Mouse (Mus musculus): Measurements from ENCODE around the gene Rab22a.
"Not testable (repeated sequence)": the region's sequence is repeated elsewhere in the genome, so short reads cannot be mapped to it uniquely, and the experiment has no call there.

Gene Rab22a

GRCm38 (mm10) chr2:173672328-173672896, 12.9 kb downstream of the Rab22a start:
- no peak for DNase-seq (ENCODE audit: low spot score)

GRCm38 (mm10) chr2:173673469-173673868, 13.9 kb downstream of the Rab22a start:
- DNase-seq (ENCODE audit: low spot score): no peak

- DNase-seq (ENCODE audit: low spot score): no peak
Observed at GRCm38 (mm10) chr2:173678593-173678992, 19.0 kb downstream of the Rab22a start.

- no peak for DNase-seq (ENCODE audit: low spot score)
Observed at GRCm38 (mm10) chr2:173679217-173679616, 19.7 kb downstream of the Rab22a start.

GRCm38 (mm10) chr2:173680153-173680552, 20.6 kb downstream of the Rab22a start:
- DNase-seq (ENCODE audit: low spot score): no peak

- DNase-seq (ENCODE audit: low spot score): peak; percentile 14
Observed at GRCm38 (mm10) chr2:173682773-173683172, 23.2 kb downstream of the Rab22a start.

- no peak for DNase-seq (ENCODE audit: low spot score)
Observed at GRCm38 (mm10) chr2:173685781-173686361, 26.3 kb downstream of the Rab22a start.

GRCm38 (mm10) chr2:173687363-173687762, 27.8 kb downstream of the Rab22a start:
- no peak for DNase-seq (ENCODE audit: low spot score)

GRCm38 (mm10) chr2:173689835-173690234, 30.3 kb downstream of the Rab22a start:
- DNase-seq (ENCODE audit: low spot score): no peak

GRCm38 (mm10) chr2:173691748-173692147, 32.2 kb downstream of the Rab22a start:
- DNase-seq (ENCODE audit: low spot score): no peak

GRCm38 (mm10) chr2:173692693-173693092, 33.1 kb downstream of the Rab22a start:
- no peak for DNase-seq (ENCODE audit: low spot score)

- DNase-seq (ENCODE audit: low spot score): no peak
Observed at GRCm38 (mm10) chr2:173698850-173699249, 39.3 kb downstream of the Rab22a start.

- no peak for DNase-seq (ENCODE audit: low spot score)
Observed at GRCm38 (mm10) chr2:173702096-173702866, 42.7 kb downstream of the Rab22a start.

GRCm38 (mm10) chr2:173702867-173703237, 43.3 kb downstream of the Rab22a start:
- DNase-seq (ENCODE audit: low spot score): no peak

- DNase-seq (ENCODE audit: low spot score): no peak
Observed at GRCm38 (mm10) chr2:173705827-173706551, 46.4 kb downstream of the Rab22a start.

- not testable (repeated sequence) for DNase-seq (ENCODE audit: low spot score)
Observed at GRCm38 (mm10) chr2:173707626-173708025, 48.1 kb downstream of the Rab22a start.

- DNase-seq (ENCODE audit: low spot score): no peak
Observed at GRCm38 (mm10) chr2:173710193-173710592, 50.6 kb downstream of the Rab22a start.

GRCm38 (mm10) chr2:173712656-173713055, 53.1 kb downstream of the Rab22a start:
- DNase-seq (ENCODE audit: low spot score): no peak

GRCm38 (mm10) chr2:173713241-173713640, 53.7 kb downstream of the Rab22a start:
- DNase-seq (ENCODE audit: low spot score): no peak

GRCm38 (mm10) chr2:173714620-173715218, 55.2 kb downstream of the Rab22a start:
- DNase-seq (ENCODE audit: low spot score): no peak

GRCm38 (mm10) chr2:173716966-173717365, 57.4 kb downstream of the Rab22a start:
- no peak for DNase-seq (ENCODE audit: low spot score)

GRCm38 (mm10) chr2:173719115-173719514, 59.6 kb downstream of the Rab22a start, which contains the start of gene 1700010B08Rik:
TSS of gene 1700010B08Rik (plus strand) at chr2:173719415.
- not testable (repeated sequence) for DNase-seq (ENCODE audit: low spot score)

Data from ovary, postnatal 36 days (tissue).